Mouse (Mus musculus) MEL (cell line): Measurements from ENCODE around the gene Armcx1. TPM values are rescaled to one million over a fixed set of nuclear protein-coding genes. Genes with fewer than 3 reads are reported as not detected.

Experiments used
- DNase-seq: peaks from one replicate; pipeline ENCODE4 v3.0.0; 2011; ENCODE audit warnings: low read depth, low spot score
- H3K27ac ChIP-seq: 2 replicates; pipeline ENCODE4 v1.5.1; 2012; ENCODE audit warnings: low read depth, mild to moderate bottlenecking, control low read depth, low read length, moderate library complexity; ENCODE audit not compliant: control insufficient read depth
- H3K27me3 ChIP-seq, 2 experiments: fragments of 150-350 bp in 1 of 2; sonication (generic) in 1 of 2; 2 replicates each; pipeline ENCODE4 v1.6.1; 2012; ENCODE audit warnings: low read length in 2 of 2, mild to moderate bottlenecking in 2 of 2, improper control_type of control experiment in 1 of 2, moderate library complexity in 1 of 2; ENCODE audit not compliant: insufficient read depth in 2 of 2, control insufficient read depth in 1 of 2
- H3K36me3 ChIP-seq, 2 experiments: 2 replicates each; pipeline ENCODE4 v1.6.1; 2012 to 2014; ENCODE audit warnings: low read length in 2 of 2, improper control_type of control experiment in 1 of 2, inconsistent platforms in 1 of 2, mild to moderate bottlenecking in 1 of 2; ENCODE audit not compliant: insufficient read depth in 2 of 2, control insufficient read depth in 1 of 2
- H3K4me1 ChIP-seq, 2 experiments: fragments of 150-350 bp in 1 of 2; sonication (generic) in 1 of 2; 2 replicates each; pipeline ENCODE4 v1.6.1; 2012; ENCODE audit warnings: low read length in 2 of 2, improper control_type of control experiment in 1 of 2, mild to moderate bottlenecking in 1 of 2; ENCODE audit not compliant: insufficient read depth in 2 of 2, control insufficient read depth in 1 of 2
- H3K4me3 ChIP-seq, 2 experiments: fragments of 150-350 bp in 1 of 2; sonication (generic) in 1 of 2; 2 replicates each; pipeline ENCODE4 v1.5.1; 2012; ENCODE audit warnings: low read depth in 2 of 2, low read length in 2 of 2, mild to moderate bottlenecking in 2 of 2, moderate library complexity in 2 of 2, control low read depth in 1 of 2, improper control_type of control experiment in 1 of 2; ENCODE audit not compliant: control insufficient read depth in 1 of 2, insufficient read depth in 1 of 2
- H3K79me2 ChIP-seq: 2 replicates; pipeline ENCODE4 v1.6.1; 2012; ENCODE audit warnings: mild to moderate bottlenecking, low read length, moderate library complexity; ENCODE audit not compliant: control insufficient read depth, poor library complexity, insufficient read depth
- H3K9ac ChIP-seq: 2 replicates; pipeline ENCODE4 v1.6.1; 2012; ENCODE audit warnings: low read depth, mild to moderate bottlenecking, control low read depth, low read length, moderate library complexity; ENCODE audit not compliant: control insufficient read depth, poor library complexity, severe bottlenecking
- H3K9me3 ChIP-seq: fragments of 150-350 bp; sonication (generic); replicated peaks from 2 replicates; pipeline ENCODE4 v1.6.1; 2012; ENCODE audit warnings: mild to moderate bottlenecking, low read length, improper control_type of control experiment, moderate library complexity; ENCODE audit not compliant: insufficient read depth
- CHD2 ChIP-seq: IDR thresholded peaks from 2 replicates; pipeline ENCODE4 v1.6.1; 2011; ENCODE audit warnings: low read length, improper control_type of control experiment
- CTCF ChIP-seq, 3 experiments: IDR thresholded peaks in 2 of 3; conservative IDR thresholded peaks in 1 of 3; 2 replicates each; pipeline ENCODE4 v1.5.1; 2011 to 2012; ENCODE audit warnings: low read length in 3 of 3, low read depth in 2 of 3, mild to moderate bottlenecking in 2 of 3, improper control_type of control experiment in 1 of 3, inconsistent platforms in 1 of 3, mixed read lengths in 1 of 3, moderate library complexity in 1 of 3; ENCODE audit not compliant: control insufficient read depth in 1 of 3, insufficient read depth in 1 of 3, poor library complexity in 1 of 3, severe bottlenecking in 1 of 3
- E2F4 ChIP-seq: IDR thresholded peaks from 2 replicates; pipeline ENCODE4 v1.6.1; 2011; ENCODE audit warnings: low read depth, low read length, improper control_type of control experiment, borderline replicate concordance
- HCFC1 ChIP-seq: IDR thresholded peaks from 2 replicates; pipeline ENCODE4 v1.6.1; 2012; ENCODE audit warnings: low read depth, mild to moderate bottlenecking, inconsistent platforms, low read length, improper control_type of control experiment, moderate library complexity
- JUND ChIP-seq: IDR thresholded peaks from 2 replicates; pipeline ENCODE4 v1.6.1; 2011; ENCODE audit warnings: low read depth, mild to moderate bottlenecking, improper control_type of control experiment, low read length
- MAFK ChIP-seq: IDR thresholded peaks from 2 replicates; pipeline ENCODE4 v1.6.1; 2011; ENCODE audit warnings: low read depth, mild to moderate bottlenecking, low read length, improper control_type of control experiment, borderline replicate concordance
- MEF2A ChIP-seq: IDR thresholded peaks from 2 replicates; pipeline ENCODE4 v1.6.1; 2014; ENCODE audit warnings: low read depth, mild to moderate bottlenecking, inconsistent platforms, low read length, improper control_type of control experiment; ENCODE audit not compliant: poor library complexity, insufficient replicate concordance, severe bottlenecking; ENCODE audit errors: extremely low read depth
- MYB ChIP-seq: IDR thresholded peaks from 2 replicates; pipeline ENCODE4 v1.6.1; 2011; ENCODE audit warnings: mild to moderate bottlenecking, low read depth, low read length, improper control_type of control experiment
- MYC ChIP-seq: IDR thresholded peaks from 2 replicates; pipeline ENCODE4 v1.6.1; 2011; ENCODE audit warnings: low read depth, mild to moderate bottlenecking, low read length, improper control_type of control experiment, moderate library complexity
- NELFE ChIP-seq: IDR thresholded peaks from 2 replicates; pipeline ENCODE4 v1.6.1; 2011; ENCODE audit warnings: low read depth, low read length, improper control_type of control experiment
- RAD21 ChIP-seq: IDR thresholded peaks from 2 replicates; pipeline ENCODE4 v1.6.1; 2011; ENCODE audit warnings: mild to moderate bottlenecking, low read depth, low read length, improper control_type of control experiment
- RCOR1 ChIP-seq: IDR thresholded peaks from 2 replicates; pipeline ENCODE4 v1.6.1; 2012; ENCODE audit warnings: low read depth, mild to moderate bottlenecking, inconsistent platforms, low read length, improper control_type of control experiment
- SMC3 ChIP-seq: IDR thresholded peaks from 2 replicates; pipeline ENCODE4 v1.6.1; 2011; ENCODE audit warnings: low read depth, low read length, improper control_type of control experiment
- TBP ChIP-seq: IDR thresholded peaks from 2 replicates; pipeline ENCODE4 v1.8.0; 2011; ENCODE audit warnings: low read depth, low read length, improper control_type of control experiment
- TCF12 ChIP-seq: IDR thresholded peaks from 2 replicates; pipeline ENCODE4 v1.6.1; 2014; ENCODE audit warnings: low read depth, mild to moderate bottlenecking, inconsistent platforms, low read length, improper control_type of control experiment, moderate library complexity
- USF1 ChIP-seq: IDR thresholded peaks from 2 replicates; pipeline ENCODE4 v1.6.1; 2014; ENCODE audit warnings: low read depth, mild to moderate bottlenecking, inconsistent platforms, low read length, improper control_type of control experiment, moderate library complexity
- ZKSCAN1 ChIP-seq: IDR thresholded peaks from 2 replicates; pipeline ENCODE4 v1.6.1; 2012; ENCODE audit warnings: low read depth, mild to moderate bottlenecking, inconsistent platforms, low read length, improper control_type of control experiment, moderate library complexity
- polyA plus RNA-seq, 2 experiments: library from polyadenylated mRNA; stranded (reverse) in 1 of 2; unstranded in 1 of 2; fragments of >175 nt in 1 of 2; fragments of >200 nt in 1 of 2; gene quantifications; 2 replicates each; pipeline versions ENCODE4 v1.2.1 to v1.2.4; 2012; ENCODE audit warnings: low replicate concordance in 2 of 2, low read depth in 1 of 2; ENCODE audit not compliant: insufficient read length in 2 of 2, insufficient read depth in 1 of 2, missing spikeins in 1 of 2
- total RNA-seq: library from RNA; depleted of rRNA; stranded (reverse); fragments of 300-350 nt; gene quantifications from 2 replicates; pipeline ENCODE4 v1.2.3, GENCODE M21; 2012

Armcx1 gene
- total and polyA plus RNA-seq, 3 experiments, result 0.10 TPM; not detected in 2

DNA sequence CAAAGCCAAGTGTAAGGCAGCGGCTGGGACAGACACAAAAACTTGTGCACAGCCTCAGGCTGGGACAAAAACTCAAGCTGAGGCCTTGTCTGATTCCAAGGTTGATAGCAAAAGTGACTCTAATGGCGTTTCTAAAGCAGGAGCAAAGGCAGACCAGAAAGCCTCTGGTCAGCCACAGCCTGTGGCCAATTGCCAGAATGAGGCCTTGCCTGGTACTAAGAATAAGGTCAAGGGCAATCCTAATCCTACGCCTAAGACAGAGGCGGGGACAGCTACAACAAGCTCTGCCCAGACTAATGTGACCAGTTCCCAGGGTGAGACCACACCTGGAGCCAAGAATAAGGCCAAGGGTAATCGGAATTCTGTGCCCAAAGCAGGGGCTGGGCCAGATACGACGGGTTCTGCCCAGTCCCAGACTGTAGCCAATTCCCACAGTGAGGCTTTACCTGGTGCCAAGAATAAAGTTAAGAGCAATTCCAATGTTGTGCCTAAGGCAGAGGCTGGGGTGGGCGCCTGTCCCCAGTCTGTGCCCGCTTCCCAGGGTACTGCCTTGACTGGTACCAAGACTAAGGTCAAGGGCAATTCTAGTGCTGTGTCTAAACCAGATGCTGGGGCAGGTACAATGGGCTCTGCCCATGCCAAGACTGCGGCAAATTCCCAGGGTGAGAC lies 26.8 kb upstream of the Armcx1 start:
- no peak for TF ChIP-seq CTCF (IDR thresholded peaks at IDR 0.05 in 2 of 3, conservative IDR thresholded peaks at IDR 0.05 in 1 of 3; ENCODE audit: control insufficient read depth in 1 of 3, insufficient read depth in 1 of 3, low read depth in 2 of 3, low read length in 3 of 3, poor library complexity in 1 of 3, severe bottlenecking in 1 of 3)
- no peak for TF ChIP-seq MAFK
- TF ChIP-seq TBP, result no peak
- no peak for TF ChIP-seq USF1
- no peak for TF ChIP-seq RAD21
- no peak for DNase-seq
- H3K36me3 ChIP-seq, result no peaks in the 10 kb centered on the region
- H3K79me2 ChIP-seq, result no peaks in the 10 kb centered on the region
- H3K27ac ChIP-seq, result no peak overlapping the region
- H3K4me3 ChIP-seq, result no peak overlapping the region
- H3K4me1 ChIP-seq, result no peaks in the 10 kb centered on the region
- no peaks in the 10 kb centered on the region for H3K27me3 ChIP-seq
- H3K9me3 ChIP-seq, result no peaks in the 10 kb centered on the region
- no peak overlapping the region for H3K9ac ChIP-seq

DNA sequence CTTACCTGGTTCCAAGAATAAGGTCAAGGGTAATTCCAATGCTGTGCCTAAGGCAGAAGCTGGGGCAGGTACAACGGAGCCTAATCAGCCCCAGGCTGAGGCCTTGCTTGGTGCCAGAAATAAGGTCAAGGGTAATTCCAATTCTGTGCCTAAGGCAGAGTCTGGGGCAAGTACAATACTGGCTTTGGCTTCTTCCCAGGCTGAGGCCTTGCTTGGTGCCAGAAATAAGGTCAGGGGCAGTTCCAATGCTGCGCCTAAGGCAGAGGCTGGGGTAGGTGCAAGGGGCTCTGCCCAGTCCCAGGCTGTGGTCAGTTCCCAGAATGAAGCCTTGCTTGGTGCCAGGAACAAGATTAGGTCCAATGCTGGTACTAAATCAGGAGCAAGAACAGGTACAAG lies 26.2 kb upstream of the Armcx1 start:
- TF ChIP-seq CHD2, result no peak
- TF ChIP-seq TCF12, result no peak
- TF ChIP-seq RAD21, result no peak
- no peak for TF ChIP-seq USF1
- TF ChIP-seq MAFK, result no peak
- no peak for TF ChIP-seq JUND
- no peak for TF ChIP-seq HCFC1
- TF ChIP-seq MEF2A, result no peak
- no peak for TF ChIP-seq TBP
- TF ChIP-seq RCOR1, result no peak
- no peak for TF ChIP-seq ZKSCAN1
- TF ChIP-seq E2F4, result no peak
- no peak for TF ChIP-seq MYC
- TF ChIP-seq NELFE, result no peak
- TF ChIP-seq MYB, result no peak
- TF ChIP-seq SMC3, result no peak
- TF ChIP-seq, all 39 proteins: peak for 0
- no peak overlapping the region for H3K9ac ChIP-seq

More for the DNA sequence above, 26.2 kb upstream of the Armcx1 start:
- Histone ChIP-seq H3K27ac (no peak overlapping the region), H3K27me3 (no peaks in the 10 kb centered on the region), H3K79me2 (no peaks in the 10 kb centered on the region), H3K4me3 (no peak overlapping the region), H3K9me3 (no peaks in the 10 kb centered on the region), H3K36me3 (no peaks in the 10 kb centered on the region), H3K4me1 (no peaks in the 10 kb centered on the region)
- DNase-seq, result no peak
